Mouse (Mus musculus): ENCODE data around the gene Olfr520. TPM values are rescaled to one million over a fixed set of nuclear protein-coding genes. Genes with fewer than 3 reads are reported as not detected.

Gene Olfr520
- polyA plus RNA-seq, 1 experiment from 2014 or later = not detected

GRCm38 (mm10) chr7:99698576-99698975 is 31.5 kb upstream of the Olfr520 start:
- H3K4me3 ChIP-seq (ENCODE audit: low read depth, low read length) = no peak overlapping the region
- ATAC-seq (replicated peaks; ENCODE audit: low FRiP score) (no peak), DNase-seq (ENCODE audit: low spot score) (no peak)
- H3K27ac ChIP-seq (ENCODE audit: low read depth, low read length) = no peak overlapping the region
- H3K9ac ChIP-seq (ENCODE audit: low read depth, low read length) = no peak overlapping the region
- no peaks in the 10 kb centered on the region; the same call in 1 of the 2 replicates for H3K4me1 ChIP-seq (replicated peaks; ENCODE audit: control insufficient read depth, insufficient read depth, low read length)
- H3K9me3 ChIP-seq (ENCODE audit: control insufficient read depth, low read length) = no peaks in the 10 kb centered on the region
- H3K4me2 ChIP-seq = no peak overlapping the region
- H3K36me3 ChIP-seq (ENCODE audit: control insufficient read depth, insufficient read depth, low read length) = no peaks in the 10 kb centered on the region
- 80% methylated on average over 3 of the region's 3 CpGs for WGBS
- H3K27me3 ChIP-seq (replicated peaks; ENCODE audit: control insufficient read depth, insufficient read depth, low read length) = no peaks in the 10 kb centered on the region

- no peaks in the 10 kb centered on the region for H3K36me3 ChIP-seq (ENCODE audit: control insufficient read depth, insufficient read depth, low read length)
- H3K4me3 ChIP-seq (ENCODE audit: low read depth, low read length) = no peak overlapping the region
- no peaks in the 10 kb centered on the region; the same call in 1 of the 2 replicates for H3K4me1 ChIP-seq (replicated peaks; ENCODE audit: control insufficient read depth, insufficient read depth, low read length)
- 55% methylated on average over 3 of the region's 3 CpGs for WGBS
- H3K27me3 ChIP-seq (replicated peaks; ENCODE audit: control insufficient read depth, insufficient read depth, low read length) = no peaks in the 10 kb centered on the region
- ATAC-seq (replicated peaks; ENCODE audit: low FRiP score) (no peak), DNase-seq (ENCODE audit: low spot score) (no peak)
- H3K27ac ChIP-seq (ENCODE audit: low read depth, low read length) = no peak overlapping the region
- H3K9ac ChIP-seq (ENCODE audit: low read depth, low read length) = no peak overlapping the region
- no peaks in the 10 kb centered on the region for H3K9me3 ChIP-seq (ENCODE audit: control insufficient read depth, low read length)
- H3K4me2 ChIP-seq = no peak overlapping the region
These were observed 31.0 kb upstream of the Olfr520 start for GRCm38 (mm10) chr7:99699106-99699505.

- no peaks in the 10 kb centered on the region for H3K9me3 ChIP-seq (ENCODE audit: control insufficient read depth, low read length)
- H3K27me3 ChIP-seq (replicated peaks; ENCODE audit: control insufficient read depth, insufficient read depth, low read length) = no peaks in the 10 kb centered on the region
- H3K4me2 ChIP-seq = no peak overlapping the region
- H3K4me3 ChIP-seq (ENCODE audit: low read depth, low read length) = no peak overlapping the region
- ATAC-seq (replicated peaks; ENCODE audit: low FRiP score) = no peak
- H3K27ac ChIP-seq (ENCODE audit: low read depth, low read length) = no peak overlapping the region
- 73% methylated on average over 3 of the region's 3 CpGs for WGBS
- H3K9ac ChIP-seq (ENCODE audit: low read depth, low read length) = no peak overlapping the region
- no peaks in the 10 kb centered on the region; the same call in 1 of the 2 replicates for H3K4me1 ChIP-seq (replicated peaks; ENCODE audit: control insufficient read depth, insufficient read depth, low read length)
- no peaks in the 10 kb centered on the region for H3K36me3 ChIP-seq (ENCODE audit: control insufficient read depth, insufficient read depth, low read length)
- no peak for DNase-seq (ENCODE audit: low spot score)
These were observed 30.3 kb upstream of the Olfr520 start for GRCm38 (mm10) chr7:99699709-99700151.

GRCm38 (mm10) chr7:99700641-99701040 is 29.4 kb upstream of the Olfr520 start:
- no peaks in the 10 kb centered on the region; the same call in 1 of the 2 replicates for H3K4me1 ChIP-seq (replicated peaks; ENCODE audit: control insufficient read depth, insufficient read depth, low read length)
- DNase-seq (ENCODE audit: low spot score) = no peak
- no peaks in the 10 kb centered on the region for H3K27me3 ChIP-seq (replicated peaks; ENCODE audit: control insufficient read depth, insufficient read depth, low read length)
- H3K4me2 ChIP-seq = no peak overlapping the region
- no peak for ATAC-seq (replicated peaks; ENCODE audit: low FRiP score)
- WGBS = 72% methylated on average over 4 of the region's 4 CpGs
- H3K36me3 ChIP-seq (ENCODE audit: control insufficient read depth, insufficient read depth, low read length) = no peaks in the 10 kb centered on the region
- H3K4me3 ChIP-seq (ENCODE audit: low read depth, low read length) = no peak overlapping the region
- H3K9ac ChIP-seq (ENCODE audit: low read depth, low read length) = no peak overlapping the region
- H3K27ac ChIP-seq (ENCODE audit: low read depth, low read length) = no peak overlapping the region
- H3K9me3 ChIP-seq (ENCODE audit: control insufficient read depth, low read length) = no peaks in the 10 kb centered on the region

GRCm38 (mm10) chr7:99702201-99702600 is 27.9 kb upstream of the Olfr520 start:
- 34% methylated on average over 6 of the region's 6 CpGs for WGBS
- Histone ChIP-seq H3K4me3 (ENCODE audit: low read depth, low read length) (no peak overlapping the region), H3K9me3 (ENCODE audit: control insufficient read depth, low read length) (no peaks in the 10 kb centered on the region), H3K27me3 (replicated peaks; ENCODE audit: control insufficient read depth, insufficient read depth, low read length) (no peaks in the 10 kb centered on the region), H3K36me3 (ENCODE audit: control insufficient read depth, insufficient read depth, low read length) (no peaks in the 10 kb centered on the region), H3K4me1 (replicated peaks; ENCODE audit: control insufficient read depth, insufficient read depth, low read length) (peaks cover 7% of the 10 kb centered on the region; the same call in 1 of the 2 replicates), H3K9ac (ENCODE audit: low read depth, low read length) (no peak overlapping the region), H3K4me2 (no peak overlapping the region), H3K27ac (ENCODE audit: low read depth, low read length) (no peak overlapping the region)
- DNase-seq (ENCODE audit: low spot score) = no peak
- ATAC-seq (replicated peaks; ENCODE audit: low FRiP score) = no peak

GRCm38 (mm10) chr7:99704736-99705519 is 25.1 kb upstream of the Olfr520 start:
- H3K27me3 ChIP-seq (replicated peaks; ENCODE audit: control insufficient read depth, insufficient read depth, low read length) = peaks cover 10% of the 10 kb centered on the region; the same call in 1 of the 2 replicates
- WGBS = 84% methylated on average over 3 of the region's 3 CpGs
- ATAC-seq (replicated peaks; ENCODE audit: low FRiP score) (no peak), DNase-seq (ENCODE audit: low spot score) (no peak)
- H3K36me3 ChIP-seq (ENCODE audit: control insufficient read depth, insufficient read depth, low read length) = no peaks in the 10 kb centered on the region
- H3K9ac ChIP-seq (ENCODE audit: low read depth, low read length) = no peak overlapping the region
- H3K4me2 ChIP-seq = no peak overlapping the region
- H3K4me1 ChIP-seq (replicated peaks; ENCODE audit: control insufficient read depth, insufficient read depth, low read length) = peaks cover 7% of the 10 kb centered on the region; the same call in 1 of the 2 replicates
- no peaks in the 10 kb centered on the region for H3K9me3 ChIP-seq (ENCODE audit: control insufficient read depth, low read length)
- no peak overlapping the region for H3K4me3 ChIP-seq (ENCODE audit: low read depth, low read length)
- no peak overlapping the region for H3K27ac ChIP-seq (ENCODE audit: low read depth, low read length)

GRCm38 (mm10) chr7:99706341-99707037 is 23.6 kb upstream of the Olfr520 start:
- ATAC-seq (replicated peaks; ENCODE audit: low FRiP score) (no peak), DNase-seq (ENCODE audit: low spot score) (no peak)
- Histone ChIP-seq H3K4me2 (no peak overlapping the region), H3K9ac (ENCODE audit: low read depth, low read length) (no peak overlapping the region), H3K4me1 (replicated peaks; ENCODE audit: control insufficient read depth, insufficient read depth, low read length) (peaks cover 7% of the 10 kb centered on the region; the same call in 1 of the 2 replicates), H3K4me3 (ENCODE audit: low read depth, low read length) (no peak overlapping the region), H3K27ac (ENCODE audit: low read depth, low read length) (no peak overlapping the region), H3K9me3 (ENCODE audit: control insufficient read depth, low read length) (no peaks in the 10 kb centered on the region), H3K36me3 (ENCODE audit: control insufficient read depth, insufficient read depth, low read length) (no peaks in the 10 kb centered on the region), H3K27me3 (replicated peaks; ENCODE audit: control insufficient read depth, insufficient read depth, low read length) (peaks cover 10% of the 10 kb centered on the region; the same call in 1 of the 2 replicates)
- WGBS = 40% methylated on average over 4 of the region's 4 CpGs

DNA sequence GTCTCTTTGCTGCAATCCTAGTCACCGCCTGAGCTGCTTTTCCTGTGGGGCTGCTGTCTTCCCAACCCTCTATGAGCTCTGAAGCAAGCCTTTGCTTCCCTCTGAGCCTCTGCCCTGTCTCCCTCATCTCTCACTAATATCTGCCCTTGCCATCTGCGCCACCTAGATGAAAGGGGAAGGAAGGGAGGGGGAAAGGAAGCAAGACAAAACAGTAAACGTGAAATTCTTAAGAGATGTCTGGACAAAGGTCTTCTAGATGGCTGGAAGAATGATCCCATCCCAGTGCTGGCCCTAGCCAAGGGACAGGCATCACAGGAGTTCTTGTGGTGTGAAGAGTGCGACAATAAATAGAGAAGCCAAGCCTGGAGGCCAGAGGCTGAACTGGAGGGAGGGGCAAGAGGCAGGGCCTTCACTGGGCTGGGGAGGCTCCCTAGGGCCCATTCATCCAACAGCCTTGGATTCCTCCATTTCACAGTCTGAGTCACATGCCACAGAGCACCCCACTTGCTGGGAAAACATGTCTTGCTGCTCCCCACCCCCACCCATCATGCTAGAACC is 23.0 kb upstream of the Olfr520 start:
- WGBS = 27% methylated on average over 4 of the region's 4 CpGs
- Histone ChIP-seq H3K27ac (ENCODE audit: low read depth, low read length) (no peak overlapping the region), H3K36me3 (ENCODE audit: control insufficient read depth, insufficient read depth, low read length) (no peaks in the 10 kb centered on the region)

More for the DNA sequence above, 23.0 kb upstream of the Olfr520 start:
- Histone ChIP-seq H3K9me3 (ENCODE audit: control insufficient read depth, low read length) (no peaks in the 10 kb centered on the region), H3K27me3 (replicated peaks; ENCODE audit: control insufficient read depth, insufficient read depth, low read length) (peaks cover 10% of the 10 kb centered on the region; the same call in 1 of the 2 replicates), H3K4me1 (replicated peaks; ENCODE audit: control insufficient read depth, insufficient read depth, low read length) (peaks cover 7% of the 10 kb centered on the region; the same call in 1 of the 2 replicates), H3K4me2 (no peak overlapping the region), H3K9ac (ENCODE audit: low read depth, low read length) (no peak overlapping the region), H3K4me3 (ENCODE audit: low read depth, low read length) (no peak overlapping the region)
- ATAC-seq (replicated peaks; ENCODE audit: low FRiP score) = no peak
- DNase-seq (ENCODE audit: low spot score) = no peak
